Comparison of ENCODE assay signal across 20 mouse cellular contexts in the genomic region with DNA sequence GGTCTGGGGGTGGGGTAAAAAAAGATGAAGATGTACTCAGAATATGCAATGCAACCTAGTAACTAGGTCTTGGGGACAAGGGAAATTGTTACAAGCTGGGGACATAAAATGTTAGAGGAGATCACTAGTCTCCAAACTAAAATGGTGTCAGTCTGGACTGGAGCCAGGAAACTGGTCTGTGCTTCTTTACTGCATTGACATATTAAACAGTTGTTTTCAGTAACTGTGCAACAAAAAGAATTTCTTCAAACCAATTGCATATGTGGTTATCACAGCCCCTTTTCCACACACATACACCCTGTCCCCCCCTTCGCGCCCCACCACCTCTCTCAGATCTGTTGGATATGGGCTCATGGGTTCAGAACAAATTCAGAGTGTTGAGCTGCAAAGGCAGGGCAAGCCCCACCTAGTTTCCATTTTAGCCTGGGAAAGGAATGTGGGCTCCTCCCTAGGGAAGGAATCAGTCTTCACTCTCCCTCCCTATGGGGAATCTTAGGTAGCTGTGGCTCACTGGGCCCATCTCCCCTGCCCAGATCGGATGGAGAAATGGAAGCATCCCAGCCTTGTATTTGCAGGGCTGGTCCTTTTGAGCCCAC. TPM values are rescaled to one million over a fixed set of nuclear protein-coding genes. Genes with fewer than 3 reads are reported as not detected.
DNase-seq lines count a peak whose midpoint lies in the region; ATAC-seq and TF ChIP-seq lines count a peak whose summit lies in the region.
"Had no signal": no experiment of that assay in that cellular context is flagged by ENCODE, and none has a peak within 500 bp of the region (broad histone marks: within the 10 kb centered on the region; RNA-seq: fewer than 3 reads in every experiment).

No protein-coding gene starts in this region.

- no peaks in the 10 kb centered on the region for H3K36me3 ChIP-seq in heart, embryonic 13.5 days
- H3K36me3 ChIP-seq in kidney, postnatal 0 days (ENCODE audit: insufficient read depth, low read length): 0 out of 2 replicates have a peak, but pooled peaks cover 2% of the 10 kb centered on the region
- no peaks in the 10 kb centered on the region for H3K36me3 ChIP-seq in limb, embryonic 15.5 days
- H3K36me3 ChIP-seq: heart, embryonic 12.5 days; lung, embryonic 15.5 days; neural tube, embryonic 12.5 days had no signal

- no peaks in the 10 kb centered on the region for H3K27me3 ChIP-seq in heart, embryonic 13.5 days (replicated peaks)
- H3K27me3 ChIP-seq in kidney, postnatal 0 days (ENCODE audit: insufficient read depth, low read length): no peaks in the 10 kb centered on the region
- H3K27me3 ChIP-seq in Patski: no peaks in the 10 kb centered on the region
- no peaks in the 10 kb centered on the region for H3K27me3 ChIP-seq in limb, embryonic 15.5 days
- H3K27me3 ChIP-seq: heart, embryonic 12.5 days; lung, embryonic 15.5 days; neural tube, embryonic 12.5 days had no signal

- ATAC-seq in heart, embryonic 13.5 days (ENCODE audit: extremely low read depth, insufficient number of reproducible peaks, low FRiP score, low TSS enrichment): no peak
- 0 out of 2 replicates have a peak, but pooled peaks have one; percentile 18 for ATAC-seq in kidney, postnatal 0 days (replicated peaks; ENCODE audit: low FRiP score, low read depth)
- ATAC-seq in Patski: peak; percentile 27
- ATAC-seq in limb, embryonic 15.5 days (ENCODE audit: insufficient number of reproducible peaks, low FRiP score, low TSS enrichment, low read depth): no peak

- CTCF ChIA-PET in Patski (lab: Charles Lee): interaction anchor here (1.0 to 11.7 kb wide), 5 partner anchors 10 to 776 kb away, joined by 3 to 94 read pairs (median 9); a partner anchor contains a TSS

- WGBS in heart, embryonic 13.5 days: 83% methylated on average over 3 of the region's 3 CpGs
- WGBS in kidney, postnatal 0 days: 72% methylated on average over 3 of the region's 3 CpGs
- WGBS in limb, embryonic 15.5 days: 73% methylated on average over 3 of the region's 3 CpGs

- H3K27ac ChIP-seq in heart, embryonic 13.5 days (replicated peaks): 0 out of 2 replicates have a peak overlapping the region, but pooled peaks have one; percentile 13
- H3K27ac ChIP-seq in kidney, postnatal 0 days: peak overlapping the region; percentile 71
- H3K27ac ChIP-seq in limb, embryonic 15.5 days: peak overlapping the region; percentile 38; the same call in 1 of the 2 replicates
- H3K27ac ChIP-seq: hindbrain, embryonic 14.5 days; lung, embryonic 15.5 days; neural tube, embryonic 12.5 days had no signal

- no peaks in the 10 kb centered on the region for H3K9me3 ChIP-seq in heart, embryonic 13.5 days
- H3K9me3 ChIP-seq in kidney, postnatal 0 days (replicated peaks; ENCODE audit: low read length): no peaks in the 10 kb centered on the region
- H3K9me3 ChIP-seq in limb, embryonic 15.5 days: no peaks in the 10 kb centered on the region
- H3K9me3 ChIP-seq: heart, embryonic 12.5 days; lung, embryonic 15.5 days; neural tube, embryonic 12.5 days had no signal

- H3K4me1 ChIP-seq in heart, embryonic 13.5 days: peaks cover 18% of the 10 kb centered on the region
- H3K4me1 ChIP-seq in kidney, postnatal 0 days (replicated peaks; ENCODE audit: insufficient read depth, low read length): peaks cover 43% of the 10 kb centered on the region
- peaks cover 42% of the 10 kb centered on the region for H3K4me1 ChIP-seq in limb, embryonic 15.5 days
- H3K4me1 ChIP-seq: neural tube, embryonic 12.5 days had no signal

- H3K4me3 ChIP-seq in heart, embryonic 13.5 days: no peak overlapping the region
- no peak overlapping the region for H3K4me3 ChIP-seq in kidney, postnatal 0 days (replicated peaks; ENCODE audit: low read depth, low read length)
- no peak overlapping the region for H3K4me3 ChIP-seq in limb, embryonic 15.5 days
- H3K4me3 ChIP-seq: heart, embryonic 12.5 days; left cerebral cortex, adult 2 months; lung, embryonic 15.5 days; neural tube, embryonic 12.5 days had no signal

- TF ChIP-seq CTCF in kidney, postnatal 0 days (IDR thresholded peaks at IDR 0.05; ENCODE audit: low read depth): no peak
- TF ChIP-seq CTCF in Patski (IDR thresholded peaks at IDR 0.05): no peak

- POLR2A ChIA-PET in Patski (lab: Charles Lee): interaction anchor here (1.0 to 1.6 kb wide), 2 partner anchors 9 to 20 kb away, joined by 3 to 4 read pairs; no protein-coding TSS in a partner anchor

- in situ Hi-C loops in Patski (cut with MboI; ENCODE audit: low pct_unique_long_range_greater_than_20kb): no loop called here

- no peak for DNase-seq in heart, adult 18-20 months
- DNase-seq in kidney, postnatal 0 days (ENCODE audit: low spot score): peak; percentile 50
- DNase-seq in kidney, adult 9 months: no peak
- no peak for DNase-seq in Patski (ENCODE audit: low read depth, low spot score)
- no peak for DNase-seq in layer of hippocampus, postnatal 10 days (ENCODE audit: low spot score in 2 of 2)
- no peak for DNase-seq in adrenal gland, postnatal 36 days
- DNase-seq: adrenal gland, postnatal 25 days; cerebellum, adult 9-11 months; embryo, embryonic 11 days; gastrocnemius, postnatal 25 days; liver; right cerebral cortex, postnatal 25 days had no signal

- no peak overlapping the region for H3K9ac ChIP-seq in heart, embryonic 13.5 days
- no peak overlapping the region for H3K9ac ChIP-seq in kidney, postnatal 0 days (ENCODE audit: low read depth, low read length)
- no peak overlapping the region for H3K9ac ChIP-seq in limb, embryonic 15.5 days
- H3K9ac ChIP-seq: heart, embryonic 12.5 days; hindbrain, embryonic 14.5 days; lung, embryonic 15.5 days; neural tube, embryonic 12.5 days had no signal

- H3K4me2 ChIP-seq in heart, embryonic 13.5 days: no peak overlapping the region
- H3K4me2 ChIP-seq in kidney, postnatal 0 days (ENCODE audit: low read length): no peak overlapping the region
- H3K4me2 ChIP-seq in limb, embryonic 15.5 days: no peak overlapping the region
- H3K4me2 ChIP-seq: heart, embryonic 12.5 days; hindbrain, embryonic 14.5 days; lung, embryonic 15.5 days; neural tube, embryonic 12.5 days had no signal

RNA-seq across cellular contexts. Expression of a gene that starts 43.3 kb away (rescaled TPM):
- polyA plus RNA-seq in heart, embryonic 13.5 days (2015; fragmentation: Nextera tagmentation; extraction: Ambion mirVana): 30.2 and 32.4 TPM in 2 replicates
- total RNA-seq in heart, adult 18-20 months (2021): 100 to 1,000 TPM; 167 to 176 TPM
- polyA plus RNA-seq in kidney, postnatal 0 days (2015; fragmentation: Nextera tagmentation; extraction: Ambion mirVana): 1,308 and 1,398 TPM in 2 replicates
- 1,229 TPM for polyA plus RNA-seq in Patski (2021)
- polyA plus RNA-seq in limb, embryonic 15.5 days (2015; fragmentation: Nextera tagmentation; extraction: Ambion mirVana): 138 and 151 TPM in 2 replicates
- 10 to 100 TPM; 52.5 to 60.3 TPM for total RNA-seq in layer of hippocampus, postnatal 10 days (2021)
- 100 to 1,000 TPM; 862 to 986 TPM for total RNA-seq in adrenal gland, postnatal 36 days (2021)
- total RNA-seq: megakaryocyte-erythroid progenitor cell, adult 5-6 weeks had no signal

RNA-seq across cellular contexts. Expression of a gene that starts 54.6 kb away (rescaled TPM):
- 34.6 and 37.6 TPM in 2 replicates for polyA plus RNA-seq in heart, embryonic 13.5 days (2015; fragmentation: Nextera tagmentation; extraction: Ambion mirVana)
- 10 to 100 TPM; 32.8 to 36.7 TPM for total RNA-seq in heart, adult 18-20 months (2021)
- 46.1 and 49.7 TPM in 2 replicates for polyA plus RNA-seq in kidney, postnatal 0 days (2015; fragmentation: Nextera tagmentation; extraction: Ambion mirVana)
- 75.3 TPM for polyA plus RNA-seq in Patski (2021)
- polyA plus RNA-seq in limb, embryonic 15.5 days (2015; fragmentation: Nextera tagmentation; extraction: Ambion mirVana): 50.8 and 54.8 TPM in 2 replicates
- total RNA-seq in layer of hippocampus, postnatal 10 days (2021): 10 to 100 TPM; 51.8 to 54.2 TPM
- total RNA-seq in adrenal gland, postnatal 36 days (2021): 10 to 100 TPM; 55.9 to 93.4 TPM

RNA-seq across cellular contexts. Expression of a gene that starts 54.7 kb away (rescaled TPM):
- 18.8 and 19.2 TPM in 2 replicates for polyA plus RNA-seq in heart, embryonic 13.5 days (2015; fragmentation: Nextera tagmentation; extraction: Ambion mirVana)
- total RNA-seq in heart, adult 18-20 months (2021): 10 to 100 TPM; 22.1 to 25.7 TPM
- polyA plus RNA-seq in kidney, postnatal 0 days (2015; fragmentation: Nextera tagmentation; extraction: Ambion mirVana): 27.0 and 28.4 TPM in 2 replicates
- polyA plus RNA-seq in Patski (2021): 28.2 TPM
- polyA plus RNA-seq in limb, embryonic 15.5 days (2015; fragmentation: Nextera tagmentation; extraction: Ambion mirVana): 29.4 TPM in 2 replicates
- 10 to 100 TPM; 24.3 to 29.0 TPM for total RNA-seq in layer of hippocampus, postnatal 10 days (2021)
- total RNA-seq in adrenal gland, postnatal 36 days (2021): 10 to 100 TPM; 26.0 to 30.0 TPM

Comparison
In these comparisons a context has a peak if more than half of its experiments do, and no peak if none do; other contexts are left out.
1. ATAC-seq: peak in kidney, postnatal 0 days (single experiment) and Patski (single experiment); none in heart, embryonic 13.5 days (single experiment) and limb, embryonic 15.5 days (single experiment).
2. H3K27ac ChIP-seq: peak in every context shown above with its lines; median percentile 71 in kidney, postnatal 0 days; 38 in limb, embryonic 15.5 days; 13 in heart, embryonic 13.5 days.